Mouse (Mus musculus) brain, adult 2 months (tissue): ENCODE data around the gene Znrd1as.
A peak's percentile ranks its signal among the peaks of the same experiment; 100 is the strongest.
"Not testable (repeated sequence)": the region's sequence is repeated elsewhere in the genome, so short reads cannot be mapped to it uniquely, and the experiment has no call there.

ENCODE experiments used
- DNase-seq: peaks from one replicate; pipeline ENCODE4 v3.0.0; 2011; ENCODE audit warnings: low read depth, low spot score

Znrd1as gene

DNA sequence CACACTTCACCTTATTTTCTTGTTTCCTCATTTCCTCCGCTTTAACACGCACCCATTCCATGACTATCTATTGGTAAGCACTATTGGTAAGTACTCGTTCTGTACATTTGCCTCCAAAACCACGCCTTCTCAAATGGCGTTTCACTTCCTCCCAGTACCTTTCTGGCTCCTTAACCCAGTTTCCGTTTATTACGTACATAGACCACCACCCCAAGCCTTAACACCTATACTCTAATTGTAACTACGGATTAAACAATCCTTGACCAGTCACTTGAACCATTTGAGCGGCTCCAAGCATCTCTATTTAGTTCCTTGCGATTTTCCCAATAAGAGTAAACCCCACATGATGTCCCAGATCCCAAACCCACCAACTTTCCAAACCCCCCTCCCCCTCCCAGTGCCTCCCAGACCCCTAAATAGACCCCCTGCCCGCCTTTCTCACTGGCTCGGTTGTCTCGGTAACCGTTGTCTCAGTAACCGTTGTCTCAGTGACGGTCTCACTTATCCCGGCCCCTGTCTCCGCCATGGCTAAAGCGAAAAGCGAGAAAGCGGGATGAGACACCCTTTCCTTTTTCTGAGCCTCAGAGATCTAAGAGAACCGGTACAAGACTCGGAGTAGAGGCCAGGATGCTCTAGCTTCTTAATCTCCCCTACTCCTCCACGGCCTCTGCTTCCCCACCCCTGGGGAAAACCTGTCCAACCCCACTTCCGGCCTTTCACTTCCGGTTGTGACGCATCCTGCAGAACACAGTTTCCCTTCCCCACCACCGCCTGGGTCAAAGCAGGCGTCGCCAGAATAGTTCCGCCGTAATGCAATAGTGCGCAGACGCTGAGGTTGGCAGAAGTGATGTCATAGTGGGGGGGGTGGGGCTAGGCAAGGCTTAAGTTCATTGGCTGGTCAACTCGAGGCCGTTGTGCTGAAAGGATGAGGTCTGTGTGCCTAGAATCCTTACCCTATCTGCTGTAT is 7.1 kb upstream of the Znrd1as start, which contains the start of gene Ppp1r11:
TSS of gene Ppp1r11 (minus strand) at position 761 of the 967 bp plus-strand sequence.
- DNase-seq = peak; percentile 100

GRCm38 (mm10) chr17:36952631-36953030 is 5.8 kb upstream of the Znrd1as start:
- no peak for DNase-seq

GRCm38 (mm10) chr17:36953062-36953461 is 5.3 kb upstream of the Znrd1as start:
- DNase-seq = no peak

GRCm38 (mm10) chr17:36958884-36959283 is 492 bp downstream of the Znrd1as start:
- peak; percentile 39 for DNase-seq

DNA sequence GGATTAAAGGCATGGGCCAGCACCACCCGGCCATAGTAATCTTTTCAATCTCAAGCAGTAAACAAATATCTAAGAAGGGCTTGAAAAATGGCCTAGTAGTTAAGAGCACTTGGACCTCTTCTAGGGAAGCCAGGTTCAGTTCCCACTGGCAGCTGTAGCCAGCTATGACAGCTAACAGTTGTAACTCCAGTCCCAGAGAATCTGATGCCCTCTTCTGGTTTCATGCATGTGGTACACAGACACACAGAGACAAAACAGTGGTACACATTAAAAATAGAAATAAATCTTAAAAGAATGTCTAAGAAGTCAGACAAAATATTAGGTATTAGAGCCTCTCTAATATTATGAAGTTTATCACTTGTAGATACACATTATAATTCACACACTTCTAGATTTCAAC is 2.7 kb downstream of the Znrd1as start:
- no peak for DNase-seq

- no peak for DNase-seq
Measured at GRCm38 (mm10) chr17:36966875-36967274, 8.5 kb downstream of the Znrd1as start.

DNA sequence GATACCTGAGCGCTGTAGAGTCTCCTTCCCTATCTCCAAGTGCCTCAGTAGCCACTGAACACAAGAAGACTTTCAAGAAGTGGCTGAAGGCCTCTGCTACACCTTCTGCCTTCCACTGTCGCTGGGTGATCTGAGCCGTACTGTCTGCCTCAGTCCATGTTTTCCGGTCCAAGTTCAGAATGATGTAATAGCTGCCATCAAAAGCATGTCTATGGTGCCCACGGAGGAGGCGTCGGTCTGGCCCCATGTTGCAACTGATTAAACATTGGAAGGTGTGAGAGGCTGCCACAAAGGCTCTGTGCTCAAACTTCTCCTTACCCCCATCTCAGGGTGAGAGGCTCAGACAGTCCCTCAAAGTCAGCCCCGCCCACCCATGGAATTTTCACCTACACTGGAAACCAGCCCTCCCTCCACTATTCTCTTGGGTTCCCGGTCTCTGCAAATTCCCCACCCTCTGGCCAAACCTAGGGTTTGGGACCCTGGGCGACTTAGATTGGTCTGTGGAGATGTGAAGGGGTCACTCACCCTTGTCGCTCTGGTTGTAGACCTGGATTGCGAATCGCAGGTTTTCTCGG is 12.0 kb downstream of the Znrd1as start:
- DNase-seq = no peak

DNA sequence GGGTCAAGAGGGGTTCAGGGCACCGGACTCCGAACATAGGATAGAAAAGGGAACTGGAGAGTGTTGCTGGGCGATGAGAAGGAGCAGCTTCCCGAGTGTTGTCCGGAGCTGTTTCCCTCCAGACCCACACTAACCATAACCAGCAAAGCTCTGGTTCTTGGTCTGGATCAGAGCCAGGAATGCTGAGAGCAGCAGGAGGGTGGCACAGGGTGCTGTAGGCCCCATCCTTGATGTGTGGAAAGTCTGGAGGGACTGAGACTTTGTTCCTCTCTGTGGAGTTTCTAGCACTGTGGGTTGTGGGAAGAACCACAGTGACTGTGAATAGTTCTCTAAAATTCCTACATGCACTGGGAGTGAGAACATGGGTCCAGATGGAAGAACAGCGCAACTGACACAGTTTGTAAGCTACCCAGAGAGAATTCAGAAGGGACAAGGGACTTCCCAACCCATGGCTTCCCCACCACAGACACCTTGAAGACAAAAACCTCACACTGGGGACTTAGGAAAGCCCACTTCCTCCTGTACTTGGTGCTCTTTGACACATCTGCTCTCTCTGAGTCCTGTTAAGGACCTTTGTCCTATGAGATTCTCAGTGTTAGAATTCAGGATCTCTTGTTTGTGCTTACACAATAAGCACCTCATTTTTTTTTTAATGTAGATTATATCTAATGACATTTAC is 12.9 kb downstream of the Znrd1as start:
- DNase-seq = no peak

DNA sequence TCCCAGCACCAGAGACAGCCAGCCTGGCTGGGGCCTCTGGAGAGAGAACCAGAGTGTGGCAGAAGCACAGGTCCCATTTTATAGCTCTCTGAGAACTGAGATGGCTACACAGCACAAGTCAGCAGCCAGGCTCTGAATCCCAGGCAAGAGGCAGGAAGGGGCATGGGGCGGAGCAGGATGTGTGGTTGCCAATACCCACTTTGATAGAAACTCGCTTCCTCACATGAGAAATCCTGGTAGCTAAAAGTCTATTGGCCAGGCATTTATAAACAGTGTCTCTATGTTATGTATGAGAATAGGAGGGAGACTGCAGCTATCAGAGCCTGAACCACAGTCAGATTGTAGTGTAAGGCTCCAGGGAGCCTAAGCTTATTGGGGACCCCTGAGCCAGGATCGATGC is 14.4 kb downstream of the Znrd1as start:
- DNase-seq = no peak

DNA sequence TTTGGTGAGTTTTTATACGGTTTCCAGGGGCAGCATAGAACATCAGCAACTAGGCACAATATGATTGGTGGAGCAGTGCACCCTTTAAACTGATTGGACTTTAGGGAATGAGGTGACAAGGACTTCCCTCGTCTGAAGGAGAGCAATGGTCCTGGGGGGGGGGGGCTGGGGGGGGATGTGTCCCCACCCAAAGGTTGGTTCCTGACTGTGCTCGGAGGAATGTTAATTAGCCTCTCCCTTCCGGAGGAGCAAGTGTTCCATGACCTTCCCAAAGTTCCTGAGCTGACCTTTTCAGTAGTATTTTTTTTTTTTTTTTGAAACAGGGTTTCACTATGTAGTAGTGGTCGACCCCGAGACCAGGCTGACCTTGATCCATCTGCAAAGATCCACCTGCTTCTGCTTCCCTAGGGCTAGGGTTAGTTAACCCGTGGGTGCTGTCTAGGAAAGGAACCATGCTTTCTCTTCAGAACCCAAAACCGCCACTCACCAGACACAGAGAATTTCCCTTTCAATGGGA is 14.9 kb downstream of the Znrd1as start:
- DNase-seq = no peak

DNA sequence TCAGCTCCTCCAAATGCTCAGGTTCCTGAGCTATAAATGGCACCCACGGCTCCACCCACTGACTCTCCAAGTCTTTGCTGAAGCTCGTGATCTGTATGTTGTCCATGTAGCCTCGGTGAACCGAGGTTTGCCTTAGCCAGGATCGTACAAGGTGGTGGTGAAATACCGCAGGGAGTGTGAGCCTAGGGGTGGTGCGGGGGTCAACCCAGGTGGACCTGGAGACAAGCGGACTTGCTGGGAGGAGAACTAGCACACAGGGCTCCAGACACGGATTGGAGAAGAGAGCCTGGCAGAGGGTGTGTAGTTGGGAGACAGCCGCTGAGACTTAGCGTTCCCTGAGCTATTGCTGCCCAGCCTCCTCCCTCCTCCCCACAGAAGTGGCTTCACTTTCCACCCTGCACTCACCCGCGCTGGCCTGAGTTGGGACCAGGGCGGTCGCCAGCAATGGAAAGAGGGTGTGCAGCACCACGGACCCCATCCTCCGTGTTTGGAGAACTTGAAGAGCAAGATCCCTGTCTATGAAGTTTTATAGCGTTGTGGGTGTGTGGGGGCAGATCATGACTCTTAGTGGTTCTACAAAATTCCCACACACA is 22.9 kb downstream of the Znrd1as start, which contains the start of gene 2410137M14Rik:
TSS of gene 2410137M14Rik (minus strand) at position 17 of the 593 bp plus-strand sequence.
- DNase-seq = peak; percentile 63

GRCm38 (mm10) chr17:36981845-36982244 is 23.5 kb downstream of the Znrd1as start:
- DNase-seq = no peak

DNA sequence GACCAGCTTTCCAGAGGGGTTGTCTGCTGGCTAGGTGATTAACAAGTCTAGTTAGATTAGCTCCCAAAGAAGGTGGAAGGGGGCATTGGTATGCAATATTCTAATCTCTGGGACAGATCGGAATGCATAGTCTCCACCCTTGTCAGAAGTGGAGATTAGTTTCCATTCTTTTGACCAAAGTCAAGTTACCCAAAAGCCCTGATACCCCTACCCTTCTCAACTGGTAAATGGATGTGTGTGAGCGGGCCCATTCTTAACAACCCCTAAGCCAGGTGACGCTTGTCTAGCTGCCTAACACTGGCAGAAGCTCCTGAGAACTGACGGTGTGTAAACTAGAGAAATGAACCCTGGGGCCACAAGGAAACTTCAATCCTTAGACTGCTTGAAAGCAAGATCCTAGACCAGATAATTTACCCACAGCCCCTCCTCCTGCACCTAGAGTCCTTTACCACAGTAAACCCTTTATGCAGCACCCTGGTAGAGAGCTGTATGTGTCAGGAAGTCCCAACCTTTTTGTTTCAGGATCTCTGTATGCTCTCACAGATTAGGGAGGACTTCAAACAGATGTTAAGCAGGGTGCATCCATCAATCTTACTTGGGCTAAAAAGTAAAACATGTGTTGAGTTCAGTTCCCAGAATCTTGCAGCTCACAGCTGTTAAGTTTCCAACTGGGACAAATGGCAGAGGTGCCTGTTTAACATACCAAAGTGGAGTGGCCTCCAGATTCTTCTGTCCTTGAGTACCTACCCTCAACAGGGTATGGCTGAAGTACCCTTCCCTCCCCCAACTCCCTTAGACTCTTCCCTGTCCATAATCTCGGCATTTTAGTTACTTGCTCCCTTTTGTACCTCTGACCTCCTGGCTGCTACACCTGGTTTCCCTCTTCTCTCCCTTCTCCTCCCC is 24.1 kb downstream of the Znrd1as start:
- no peak for DNase-seq

GRCm38 (mm10) chr17:36988475-36988874 is 30.1 kb downstream of the Znrd1as start:
- peak; percentile 25 for DNase-seq

DNA sequence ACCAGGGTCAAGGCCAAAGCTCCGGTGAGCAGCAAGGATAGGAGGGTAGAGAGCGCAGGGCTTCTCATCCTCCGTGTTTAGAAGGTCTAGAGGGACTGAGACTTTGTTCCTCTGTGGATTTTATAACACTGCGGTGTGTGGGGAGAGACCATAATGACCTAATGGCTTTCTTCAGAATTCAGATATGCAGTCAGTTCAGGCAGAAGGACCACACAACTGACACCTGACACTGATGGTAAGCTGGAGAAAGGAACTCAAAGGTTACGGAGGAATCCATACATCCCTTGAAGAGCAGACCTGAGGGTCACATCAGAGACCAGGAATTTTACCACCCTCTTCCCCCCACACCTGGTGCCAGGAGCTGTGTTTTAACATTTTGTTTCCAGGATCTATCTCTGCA is 31.0 kb downstream of the Znrd1as start, which contains the start of gene H2-M5:
TSS of gene H2-M5 (minus strand) at position 101 of the 400 bp plus-strand sequence.
- no peak for DNase-seq

- not testable (repeated sequence) for DNase-seq
Measured at GRCm38 (mm10) chr17:36990630-36991029, 32.2 kb downstream of the Znrd1as start.

DNA sequence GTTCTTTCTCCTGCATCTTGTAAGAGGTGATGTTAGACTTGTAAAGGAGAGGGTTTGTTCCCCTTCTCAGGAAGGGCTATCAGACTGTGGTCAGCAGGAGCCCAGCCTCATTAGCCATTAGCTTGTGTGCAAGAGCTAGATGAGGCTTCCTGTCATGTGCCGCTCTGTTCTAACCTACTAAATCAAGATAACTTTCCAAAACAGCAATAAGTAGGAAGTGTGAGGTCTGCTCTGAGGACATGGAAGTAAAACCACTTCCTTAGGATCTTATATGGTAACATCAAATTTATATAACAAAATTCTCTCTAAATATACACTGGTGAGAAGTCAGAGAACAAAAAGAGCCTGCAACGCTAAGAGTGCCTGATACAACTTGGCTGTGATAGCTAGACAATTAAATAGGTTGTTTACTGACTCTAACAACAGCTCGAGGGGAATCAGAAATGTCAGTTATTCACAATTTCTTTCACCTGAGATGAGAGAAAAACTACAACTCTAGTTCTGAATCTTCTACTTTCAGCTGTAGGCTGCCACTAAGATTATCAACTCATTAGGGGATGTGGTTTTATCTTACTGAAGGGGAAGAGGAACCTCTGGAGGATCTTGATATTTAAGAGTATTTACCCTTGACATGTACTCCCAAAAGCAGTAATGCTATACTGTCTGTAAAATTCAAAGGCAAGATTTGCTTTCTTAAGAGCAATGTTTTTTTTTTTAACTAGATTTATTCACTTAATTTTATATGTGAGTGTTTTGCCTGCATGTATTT is 34.1 kb downstream of the Znrd1as start:
- peak; percentile 33 for DNase-seq

GRCm38 (mm10) chr17:36993770-36994325 is 35.5 kb downstream of the Znrd1as start:
- DNase-seq = no peak

GRCm38 (mm10) chr17:36994528-36994927 is 36.1 kb downstream of the Znrd1as start:
- DNase-seq = no peak
